Mouse (Mus musculus) ovary, postnatal 36 days (tissue): ENCODE data around the gene Cyp2g1.
"Not testable (repeated sequence)": the region's sequence is repeated elsewhere in the genome, so short reads cannot be mapped to it uniquely, and the experiment has no call there.

Experiments used
- DNase-seq: peaks from one replicate; pipeline ENCODE4 v3.0.0; 2022; ENCODE audit warnings: low spot score, mixed read lengths

Cyp2g1 gene

GRCm38 (mm10) chr7:26808592-26808991 is at the start of gene Cyp2g1:
TSS of gene Cyp2g1 (plus strand) at chr7:26808892.
- no peak for DNase-seq

- DNase-seq, result no peak
Observed at GRCm38 (mm10) chr7:26767084-26767483, 41.6 kb upstream of the Cyp2g1 start.

- no peak for DNase-seq
Observed at GRCm38 (mm10) chr7:26769881-26770470, 38.7 kb upstream of the Cyp2g1 start.

DNA sequence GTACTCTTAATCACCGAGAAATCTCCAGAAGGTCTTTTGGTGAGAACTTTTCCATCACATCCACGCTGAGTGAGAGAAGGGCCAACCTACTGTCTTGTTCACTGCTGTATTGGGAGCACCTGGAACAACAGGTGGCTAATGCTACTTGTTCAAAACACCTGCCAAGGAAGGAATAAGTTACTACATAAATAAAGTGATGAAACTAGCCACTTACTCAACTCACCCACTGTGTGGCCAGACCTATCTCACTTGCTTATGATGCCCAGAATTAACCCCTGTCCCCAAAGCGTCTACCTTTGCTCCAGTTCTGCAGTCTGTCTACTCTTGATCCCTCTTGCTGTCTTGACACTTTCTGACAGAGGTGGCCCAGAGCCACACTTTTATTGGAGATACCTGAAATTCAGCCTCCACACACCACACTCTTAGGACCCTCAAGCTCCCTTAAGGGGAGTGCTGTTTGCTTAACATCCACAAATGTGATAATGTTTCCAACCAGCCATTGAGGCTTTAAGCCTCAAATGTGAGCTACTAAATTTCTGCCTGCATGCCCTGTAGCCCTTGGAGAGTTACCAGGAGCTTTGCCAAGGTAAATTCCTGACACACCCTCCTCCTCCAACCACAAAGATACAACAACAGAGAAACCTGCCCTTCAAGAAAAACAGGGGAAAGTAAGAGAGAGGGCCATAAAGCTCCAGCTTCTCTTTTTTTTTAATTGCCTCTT is 35.7 kb upstream of the Cyp2g1 start:
- DNase-seq, result no peak

DNA sequence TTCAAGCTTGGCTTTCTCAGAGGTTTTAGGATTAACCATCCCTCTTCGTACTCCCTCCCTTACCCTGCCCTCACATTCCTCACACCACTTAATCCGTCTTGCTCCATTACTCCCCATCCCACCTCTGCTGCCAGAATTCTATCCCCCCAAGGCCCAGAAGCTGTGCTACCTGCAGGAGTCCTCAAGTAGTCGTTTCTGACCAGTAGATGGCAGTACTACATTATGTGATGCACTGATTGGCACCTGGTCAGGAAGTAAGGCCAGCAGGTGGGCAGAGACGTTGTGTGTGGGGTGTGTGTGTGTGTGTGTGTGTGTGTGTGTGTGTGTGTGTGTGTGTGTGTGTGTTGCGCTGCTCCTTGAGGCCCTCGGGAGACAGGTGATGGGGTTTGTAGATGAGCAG is 32.8 kb upstream of the Cyp2g1 start:
- no peak for DNase-seq

DNA sequence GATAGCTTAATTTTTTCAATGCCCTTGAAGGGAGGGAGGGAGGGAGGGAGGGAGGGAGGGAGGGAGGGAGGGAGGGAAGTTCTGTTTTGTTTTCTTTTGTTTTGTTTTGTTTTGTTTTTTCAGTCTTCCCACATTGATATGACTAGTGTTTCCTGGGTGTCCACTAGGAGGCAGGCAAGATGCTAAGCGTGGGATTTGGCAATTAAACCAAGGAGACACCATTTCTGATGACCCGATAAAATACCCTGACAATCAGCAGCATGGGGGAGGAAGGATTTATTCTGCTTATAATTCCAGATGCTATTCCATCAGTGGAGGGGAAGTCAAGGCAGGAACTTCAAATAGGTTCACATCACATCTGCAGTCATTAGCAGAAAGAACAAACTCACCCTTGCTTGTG is 30.9 kb upstream of the Cyp2g1 start:
- DNase-seq, result no peak

DNA sequence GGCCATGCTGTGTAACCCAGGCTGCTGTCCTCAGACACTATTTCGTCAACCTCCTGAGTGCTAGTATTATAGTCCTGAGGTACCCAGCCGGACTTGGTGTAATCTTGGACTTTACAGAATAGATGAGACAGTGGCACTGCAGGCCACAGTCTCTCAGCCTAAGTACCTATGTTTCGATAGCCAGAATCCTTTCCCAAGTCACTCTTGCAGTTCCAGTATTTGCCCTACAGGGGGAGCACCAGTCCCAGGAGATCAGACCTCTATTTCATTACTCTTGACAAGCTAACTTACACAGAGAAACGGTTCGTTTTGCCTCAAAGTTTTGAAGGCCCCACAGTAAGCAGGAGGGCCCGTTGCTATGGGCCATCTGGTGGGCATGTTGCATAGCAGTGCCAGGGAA is 30.2 kb upstream of the Cyp2g1 start:
- DNase-seq, result peak; percentile 28

- no peak for DNase-seq
Observed at GRCm38 (mm10) chr7:26779799-26780416, 28.8 kb upstream of the Cyp2g1 start.

DNA sequence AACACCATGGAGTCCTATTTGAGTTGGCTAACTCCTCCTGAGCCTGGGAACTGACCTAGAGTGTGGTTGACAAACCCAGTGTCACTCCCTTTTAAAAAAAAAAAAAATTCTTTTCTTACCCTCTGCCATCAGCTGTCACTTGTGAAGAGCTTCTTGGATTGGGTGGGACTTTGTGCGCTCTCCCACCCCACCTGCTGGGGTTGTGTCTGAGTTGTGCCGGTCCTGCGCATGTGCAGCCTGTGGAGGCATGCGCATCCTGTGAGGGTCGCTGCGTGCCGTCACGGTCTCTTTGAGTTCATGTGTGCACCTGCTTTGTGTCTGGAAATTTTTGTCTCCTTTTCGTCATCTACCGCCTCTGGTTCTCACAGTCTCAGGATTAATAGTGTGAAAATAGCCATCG is 28.2 kb upstream of the Cyp2g1 start:
- no peak for DNase-seq

- no peak for DNase-seq
Observed at GRCm38 (mm10) chr7:26780998-26781766, 27.5 kb upstream of the Cyp2g1 start.

DNA sequence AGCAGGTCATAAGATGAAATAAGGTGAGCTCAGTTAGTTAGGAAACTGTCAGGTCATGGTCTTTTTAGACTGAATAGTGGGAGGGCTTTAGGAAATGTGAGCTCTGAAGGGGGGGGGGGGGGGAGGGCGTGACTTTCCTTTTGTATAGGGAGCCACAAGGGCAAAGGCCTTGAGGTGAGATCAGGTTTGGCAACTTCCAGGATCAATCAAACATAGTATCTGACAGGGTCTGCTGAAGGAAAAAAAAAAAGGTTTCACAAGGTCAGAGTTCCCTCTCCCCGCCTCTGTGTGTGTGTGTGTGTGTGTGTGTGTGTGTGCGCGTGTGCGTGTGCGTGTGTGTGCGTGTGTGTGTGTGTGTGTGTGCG is 26.9 kb upstream of the Cyp2g1 start:
- no peak for DNase-seq

- peak; percentile 44 for DNase-seq
Observed at GRCm38 (mm10) chr7:26783163-26783562, 25.5 kb upstream of the Cyp2g1 start.

DNA sequence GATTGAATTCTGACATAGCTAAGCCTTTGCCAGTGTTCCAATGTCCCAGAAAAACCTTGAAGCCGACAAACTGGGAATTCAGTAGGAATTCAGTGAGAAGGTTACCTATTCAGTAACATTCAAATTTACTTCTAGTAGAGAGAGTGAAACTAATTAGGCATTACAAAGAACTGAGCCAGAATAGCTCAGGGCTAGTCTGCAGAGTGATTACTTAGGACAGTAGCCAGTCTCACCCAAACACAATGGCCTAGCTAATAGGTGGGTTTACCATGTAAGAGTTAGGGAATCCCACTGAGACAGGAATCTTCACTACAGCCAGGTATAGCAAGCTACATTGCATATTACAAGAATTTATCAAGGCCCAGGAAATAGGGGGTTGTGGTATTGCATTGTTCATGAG is 22.7 kb upstream of the Cyp2g1 start:
- not testable (repeated sequence) for DNase-seq

GRCm38 (mm10) chr7:26789984-26790383 is 18.7 kb upstream of the Cyp2g1 start:
- no peak for DNase-seq

DNA sequence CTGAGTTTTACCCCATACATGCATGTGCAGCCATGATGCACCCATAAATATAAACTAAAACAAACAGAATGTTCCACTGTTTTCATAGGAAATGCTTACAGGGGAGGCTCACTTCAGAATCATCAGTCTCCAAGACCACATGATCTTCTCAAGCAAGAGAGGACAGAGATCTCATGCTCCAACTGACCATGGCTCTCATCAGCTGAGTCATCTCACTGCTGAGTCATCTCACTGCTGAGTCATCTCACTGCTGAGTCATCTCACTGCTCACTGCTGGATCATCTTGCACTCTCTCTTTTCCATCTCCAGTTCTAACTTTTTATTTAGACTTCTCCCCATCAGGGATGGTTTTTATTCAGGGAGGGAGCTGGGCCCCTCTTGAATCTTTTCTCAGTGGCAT is 8.6 kb upstream of the Cyp2g1 start:
- no peak for DNase-seq

GRCm38 (mm10) chr7:26800996-26801395 is 7.7 kb upstream of the Cyp2g1 start:
- DNase-seq, result no peak

DNA sequence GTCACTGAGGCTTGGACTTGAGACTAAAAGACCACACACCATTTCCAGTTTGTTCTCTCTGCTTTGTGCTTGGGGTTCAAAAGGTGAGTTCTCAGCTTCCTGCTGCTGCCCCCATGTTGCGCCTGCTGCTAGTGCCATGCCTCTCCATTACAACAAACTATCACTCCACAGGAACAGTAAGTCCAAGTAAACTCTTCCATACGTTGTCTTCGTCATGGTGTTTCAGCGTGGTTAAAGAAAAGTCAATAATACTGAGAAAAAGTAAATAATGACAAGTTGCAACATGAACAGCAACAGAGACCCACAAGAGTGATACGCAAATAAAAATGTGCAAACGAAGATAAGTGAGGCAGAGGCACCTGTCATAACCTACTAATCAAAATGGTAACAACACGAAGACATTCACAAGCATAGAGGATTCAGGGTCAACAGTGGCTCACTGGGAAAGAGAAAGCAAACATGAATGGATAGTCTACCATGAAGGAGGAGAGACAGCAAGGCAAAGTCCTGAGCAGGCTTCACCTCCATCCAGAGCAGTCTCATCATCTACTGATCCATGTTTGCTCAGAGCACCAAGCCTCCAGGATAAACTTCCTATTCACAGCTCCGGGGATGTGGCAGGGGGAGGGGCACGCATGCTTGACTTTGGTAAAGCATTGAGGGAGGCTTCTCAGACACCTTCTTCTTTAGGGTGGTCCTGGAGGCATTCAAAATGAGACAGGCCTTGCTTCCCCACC is 23.0 kb downstream of the Cyp2g1 start:
- not testable (repeated sequence) for DNase-seq

GRCm38 (mm10) chr7:26832668-26833067 is 24.0 kb downstream of the Cyp2g1 start:
- not testable (repeated sequence) for DNase-seq

DNA sequence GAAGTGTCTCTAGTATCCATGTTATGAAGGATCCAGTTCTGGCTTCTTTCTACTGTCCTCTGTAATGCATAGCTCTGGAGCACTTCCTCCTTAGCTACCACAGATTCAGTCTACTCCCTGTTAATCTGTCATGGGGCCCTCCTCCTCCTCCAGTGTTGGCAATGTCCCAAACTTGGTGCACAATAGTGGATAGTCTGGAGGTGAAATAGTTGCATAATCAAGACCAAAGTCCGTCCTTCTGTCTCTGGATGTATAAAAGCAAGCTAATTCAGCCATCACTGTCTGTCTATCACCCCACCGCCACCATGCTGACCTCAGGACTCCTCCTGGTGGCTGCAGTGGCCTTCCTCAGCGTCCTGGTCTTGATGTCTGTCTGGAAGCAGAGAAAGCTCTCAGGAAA is 26.4 kb downstream of the Cyp2g1 start, which contains the start of gene Cyp2a5:
Gene Cyp2a5, plus strand, starts transcription at position 247 of the 400 bp plus-strand sequence.
- not testable (repeated sequence) for DNase-seq

GRCm38 (mm10) chr7:26843400-26843799 is 34.7 kb downstream of the Cyp2g1 start:
- DNase-seq, result not testable (repeated sequence)

GRCm38 (mm10) chr7:26850063-26850462 is 41.4 kb downstream of the Cyp2g1 start:
- DNase-seq, result not testable (repeated sequence)
